Mouse (Mus musculus) urinary bladder, adult 2 months (tissue): Measurements from ENCODE around the gene Bcas3. TPM values are rescaled to one million over a fixed set of nuclear protein-coding genes. Genes with fewer than 3 reads are reported as not detected.

Experiments
- DNase-seq: peaks from one replicate; pipeline ENCODE4 v3.0.0; 2022; ENCODE audit warnings: low spot score
- polyA plus RNA-seq: library from polyadenylated mRNA; depleted of rRNA; stranded (reverse); fragments of >200 nt; gene quantifications from 2 replicates; pipeline ENCODE4 v1.2.3, GENCODE M21; 2012

Bcas3 gene
- polyA plus RNA-seq, 1 experiment, result 28.6 TPM

- no peak for DNase-seq
Observed at GRCm38 (mm10) chr11:85792534-85793215, 439.7 kb downstream of the Bcas3 start.

DNA sequence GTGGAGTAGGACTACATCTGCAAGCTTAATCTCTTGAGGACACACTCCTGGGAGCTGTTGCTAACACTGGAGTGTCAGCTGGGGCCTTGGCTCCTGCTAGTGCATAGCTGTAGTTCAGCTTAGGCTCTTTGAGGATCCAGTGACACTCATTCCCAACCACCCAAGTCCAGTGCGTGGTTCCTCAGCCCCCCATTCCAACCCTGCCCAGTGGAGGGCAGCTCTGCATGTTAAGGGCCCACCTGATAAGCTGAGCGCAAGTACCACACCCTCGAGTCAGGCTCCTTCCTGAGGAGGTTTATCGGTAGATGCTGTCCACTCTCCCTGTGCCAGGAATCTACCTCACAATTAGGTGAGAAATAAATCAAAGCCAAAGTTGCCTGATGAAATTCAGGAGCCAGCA is 446.5 kb downstream of the Bcas3 start:
- DNase-seq, result no peak

DNA sequence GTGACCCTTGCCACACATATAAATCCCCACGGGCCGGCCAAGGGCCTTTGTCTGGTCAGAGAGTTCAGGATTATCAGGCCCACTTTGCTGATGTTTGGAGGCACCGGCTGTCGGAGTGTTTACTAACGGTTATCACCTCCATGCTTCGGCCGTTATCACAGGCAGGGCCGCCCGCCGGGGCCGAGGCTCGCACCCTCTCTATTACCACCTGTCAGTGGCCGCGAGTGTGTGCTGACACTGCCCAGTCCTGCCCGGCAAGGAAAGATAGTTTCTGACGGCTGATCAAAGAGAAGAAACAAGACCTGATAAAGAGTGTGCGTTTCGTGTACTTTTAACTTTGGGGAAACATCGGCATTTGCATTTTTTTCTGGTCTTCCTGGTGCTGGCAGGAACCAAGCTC is 446.9 kb downstream of the Bcas3 start:
- no peak for DNase-seq

DNA sequence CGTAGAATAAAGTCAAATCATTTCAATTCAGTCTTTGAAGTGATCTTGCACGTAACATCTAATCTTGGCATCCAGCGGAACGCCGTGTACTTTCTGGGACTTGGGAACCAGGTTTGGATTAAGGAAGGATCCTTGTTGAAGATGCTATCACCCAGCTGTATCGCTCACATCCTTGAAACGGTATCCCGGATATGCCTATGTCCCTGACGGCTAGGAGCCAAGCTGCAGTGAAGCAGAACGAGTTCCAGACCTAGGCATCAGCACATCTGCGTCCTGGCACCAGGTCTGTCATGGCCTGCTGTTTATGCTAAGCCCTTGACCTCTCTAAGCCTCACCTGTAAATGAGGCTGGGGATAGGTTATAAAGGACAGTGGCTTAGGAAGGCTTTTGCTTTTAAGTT is 447.4 kb downstream of the Bcas3 start:
- no peak for DNase-seq

DNA sequence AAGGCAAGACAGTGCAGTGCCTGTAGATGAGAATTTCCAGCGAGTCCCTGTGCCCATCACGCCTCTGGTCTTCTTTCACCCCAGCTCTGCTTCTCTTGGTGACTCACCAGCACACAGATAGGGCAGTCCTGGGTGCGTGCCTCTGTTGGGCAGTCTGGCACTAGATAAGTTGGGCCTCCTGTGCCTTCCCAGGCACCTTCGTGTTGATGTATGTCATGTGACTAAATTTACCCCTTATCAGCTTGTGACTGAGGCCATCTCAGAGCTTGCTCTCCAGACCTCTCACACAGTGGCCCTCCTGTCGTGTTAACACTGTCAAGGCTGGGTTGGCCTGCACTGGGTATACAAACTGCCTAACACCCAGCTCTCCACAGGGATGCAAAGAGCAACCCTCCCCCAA is 451.1 kb downstream of the Bcas3 start:
- DNase-seq, result no peak

DNA sequence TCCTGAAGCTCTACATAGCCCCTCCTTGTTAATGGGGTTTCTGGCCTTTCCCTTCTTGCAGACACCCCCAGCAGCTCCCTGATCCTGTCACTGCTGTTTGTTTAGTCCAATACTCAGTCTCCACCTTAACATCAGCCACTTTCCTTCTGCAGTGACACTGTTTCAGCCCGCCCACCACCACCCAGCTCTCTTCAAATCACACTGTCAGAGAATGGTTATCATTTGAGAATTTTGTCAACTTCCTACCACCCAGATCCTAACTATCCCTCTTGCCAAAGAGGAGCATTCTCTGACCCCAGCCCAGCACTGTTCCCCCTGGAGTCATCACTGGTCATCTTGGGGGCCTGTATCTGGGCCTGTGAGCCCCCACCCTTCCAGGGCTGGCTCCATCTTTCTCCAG is 452.8 kb downstream of the Bcas3 start:
- DNase-seq, result no peak

- no peak for DNase-seq
Observed at GRCm38 (mm10) chr11:85807353-85807752, 454.4 kb downstream of the Bcas3 start.

DNA sequence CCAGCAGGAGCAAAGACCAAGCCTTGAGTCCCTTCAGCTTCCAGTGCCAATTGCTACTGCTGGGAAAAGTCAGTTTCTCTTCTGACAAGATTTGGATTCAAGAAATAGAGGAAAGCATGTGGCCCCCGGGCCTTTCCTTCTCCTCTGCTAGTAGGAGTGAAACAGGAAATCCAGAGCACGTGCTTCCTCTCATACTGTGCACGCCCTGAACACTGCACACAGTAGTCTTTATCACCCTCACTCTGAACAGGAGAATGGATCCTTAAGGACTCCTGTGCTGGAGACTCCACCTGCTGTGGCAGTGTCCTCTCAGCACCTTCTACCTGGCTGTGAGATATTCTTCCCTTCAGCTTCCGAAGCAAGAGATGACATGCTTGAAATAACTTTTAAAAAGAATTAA is 458.3 kb downstream of the Bcas3 start:
- no peak for DNase-seq

GRCm38 (mm10) chr11:85811676-85812075 is 458.7 kb downstream of the Bcas3 start:
- DNase-seq, result no peak

DNA sequence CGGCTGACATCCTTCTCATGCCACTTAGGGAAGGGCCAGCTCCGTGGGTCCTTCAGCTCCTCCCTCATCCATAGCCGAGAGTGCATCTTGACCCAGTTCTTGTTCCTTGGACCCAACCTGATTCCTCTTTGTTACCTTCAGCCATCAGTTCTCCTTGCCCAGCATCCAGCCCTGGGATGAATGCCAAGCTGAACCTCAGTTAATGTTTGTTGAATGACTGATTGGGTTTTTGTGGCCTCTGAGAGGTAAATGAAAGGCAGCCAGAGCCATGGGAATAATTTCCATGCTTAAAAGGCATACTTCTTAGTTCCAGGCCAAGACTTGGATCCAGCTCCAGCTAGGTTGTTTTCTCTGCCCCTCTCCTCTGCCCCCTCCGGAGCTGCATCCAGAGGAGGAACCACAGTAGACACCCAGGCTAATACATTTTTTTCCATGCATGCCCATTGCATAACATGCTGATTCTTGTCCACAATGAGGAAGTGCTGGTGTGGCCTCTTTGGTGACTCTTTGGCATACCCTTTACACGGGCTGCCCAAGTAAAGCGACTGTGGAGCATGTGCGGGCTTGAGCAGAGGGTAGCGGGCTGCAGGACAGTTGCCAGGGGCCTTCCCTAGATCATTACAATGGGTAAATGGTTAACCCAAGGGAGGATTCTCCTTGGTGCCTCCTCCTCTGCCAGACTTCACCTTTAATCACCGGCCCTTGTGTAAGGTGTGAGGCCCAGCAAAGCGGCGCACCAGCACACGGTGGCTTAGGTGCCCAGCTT is 459.4 kb downstream of the Bcas3 start:
- DNase-seq, result no peak

- no peak for DNase-seq
Observed at GRCm38 (mm10) chr11:85814678-85815077, 461.7 kb downstream of the Bcas3 start.

DNA sequence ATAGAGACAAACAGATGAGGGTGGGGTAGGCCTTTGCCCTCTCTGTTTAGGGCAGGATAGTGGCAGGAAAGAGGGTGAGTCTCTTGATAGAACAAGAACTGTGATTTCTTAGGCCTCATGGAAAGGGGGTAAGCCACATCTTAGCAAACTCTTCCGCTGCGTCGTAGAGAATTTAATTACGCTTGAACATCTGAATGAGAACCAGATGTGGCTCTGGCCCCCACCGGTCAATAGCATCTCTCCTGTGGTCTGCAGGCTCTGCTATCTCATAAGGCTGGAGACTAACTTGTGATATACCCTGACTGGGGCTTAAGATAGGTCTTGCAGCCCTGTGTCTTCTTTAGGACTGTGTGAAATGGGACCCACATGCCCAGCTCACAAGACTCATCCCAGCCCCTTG is 463.5 kb downstream of the Bcas3 start:
- no peak for DNase-seq

DNA sequence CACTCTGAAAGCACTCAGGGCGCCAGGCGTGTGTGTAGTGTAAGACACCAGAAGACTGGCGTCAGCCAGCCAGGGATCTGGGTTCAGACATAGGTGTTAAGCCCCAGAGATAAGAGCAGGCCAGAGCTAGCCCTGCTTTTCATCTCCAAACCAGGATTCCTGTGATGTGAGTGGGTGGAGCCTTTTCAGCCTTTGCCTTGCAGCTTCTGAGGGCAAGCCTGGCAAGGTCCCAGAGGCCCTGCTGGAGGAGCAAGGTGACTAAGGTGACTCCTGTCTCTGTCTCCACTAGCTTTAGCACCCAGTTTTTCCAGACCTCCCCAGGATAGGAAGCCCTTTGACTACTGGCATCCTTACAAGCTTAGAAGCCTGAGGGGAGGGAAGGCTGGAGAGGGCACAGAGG is 465.4 kb downstream of the Bcas3 start:
- DNase-seq, result no peak

DNA sequence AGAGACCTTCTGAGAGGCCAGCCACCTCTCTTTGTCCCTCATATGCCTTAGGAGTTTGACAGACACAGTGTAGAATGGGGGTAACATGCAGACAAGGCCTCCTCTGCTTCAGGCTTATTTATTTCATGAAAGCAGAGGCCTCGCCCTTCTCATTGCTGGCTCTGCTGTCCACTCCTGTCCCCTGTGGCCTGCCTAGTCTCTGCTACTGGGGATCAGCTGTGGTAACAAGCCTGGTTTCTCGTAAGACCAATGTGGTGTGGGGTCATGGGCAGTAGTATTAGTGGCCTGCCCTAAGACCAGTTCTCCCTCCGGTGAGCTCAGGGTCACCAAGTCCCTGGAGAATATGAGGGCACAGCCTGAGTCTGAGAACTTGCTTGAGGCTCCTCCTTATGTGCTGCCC is 468.0 kb downstream of the Bcas3 start:
- no peak for DNase-seq

DNA sequence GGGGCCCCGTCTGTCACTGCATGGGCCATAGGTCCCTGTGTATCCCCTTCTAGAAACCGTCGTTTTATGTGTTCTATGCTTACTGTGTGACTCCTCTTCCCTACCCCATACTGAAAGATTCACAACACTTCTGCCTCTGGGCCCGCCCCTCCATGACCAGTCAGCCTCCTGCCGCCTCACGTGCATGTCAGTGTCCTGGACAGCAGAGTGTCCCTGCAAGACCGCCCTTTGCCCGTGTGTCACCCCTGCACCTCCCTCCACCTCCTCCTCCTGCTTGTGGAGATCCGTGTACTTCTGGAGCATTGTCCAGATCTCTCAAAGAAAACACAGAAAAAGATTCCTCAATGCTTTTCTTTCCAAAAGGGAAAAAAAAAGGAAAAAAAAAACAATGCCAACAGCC is 468.7 kb downstream of the Bcas3 start:
- DNase-seq, result no peak

GRCm38 (mm10) chr11:85823181-85823580 is 470.2 kb downstream of the Bcas3 start:
- DNase-seq, result peak; percentile 83

DNA sequence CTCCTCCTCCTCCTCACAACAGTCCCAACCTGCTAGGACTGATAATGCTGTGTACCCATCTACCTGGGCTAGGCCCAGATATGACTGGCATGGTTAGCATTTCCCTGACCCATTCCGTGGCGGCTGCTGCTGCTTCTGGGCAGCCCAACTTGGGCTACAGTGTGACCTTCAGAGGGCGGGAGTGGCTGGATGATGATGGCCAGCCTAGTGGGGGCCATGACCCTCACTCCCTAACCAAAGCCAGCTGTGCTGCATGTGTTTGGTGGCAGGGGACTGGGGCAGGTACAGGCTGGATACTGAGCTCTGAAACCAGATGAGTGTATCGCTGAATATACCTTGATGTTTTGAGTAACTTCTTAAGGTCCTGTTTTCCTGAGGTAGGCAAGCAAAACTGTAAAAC is 470.8 kb downstream of the Bcas3 start:
- no peak for DNase-seq

- no peak for DNase-seq
Observed at GRCm38 (mm10) chr11:85825031-85825430, 472.1 kb downstream of the Bcas3 start.

- no peak for DNase-seq
Observed at GRCm38 (mm10) chr11:85825823-85826222, 472.9 kb downstream of the Bcas3 start.

GRCm38 (mm10) chr11:85827342-85827741 is 474.4 kb downstream of the Bcas3 start:
- no peak for DNase-seq

GRCm38 (mm10) chr11:85828691-85829519 is 475.9 kb downstream of the Bcas3 start:
- DNase-seq, result no peak
